Mouse (Mus musculus) CH12.LX (cell line): ENCODE measurements around the gene Tfdp1. TPM values are rescaled to one million over a fixed set of nuclear protein-coding genes. Genes with fewer than 3 reads are reported as not detected.

Experiments used
- DNase-seq: peaks from one replicate; pipeline ENCODE4 v3.0.0-alpha.2; 2013; ENCODE audit errors: extremely low read depth
- H3K27ac ChIP-seq: 2 replicates; pipeline ENCODE4 v1.5.1; 2012; ENCODE audit warnings: low read depth, mild to moderate bottlenecking, control low read depth, moderate library complexity; ENCODE audit not compliant: insufficient read depth
- H3K27me3 ChIP-seq: replicated peaks from 2 replicates; pipeline ENCODE3; 2012; ENCODE audit warnings: inconsistent platforms
- H3K36me3 ChIP-seq, 2 experiments: replicated peaks in 1 of 2; 2 replicates each; pipeline versions ENCODE3 to v1.6.1; 2012; ENCODE audit warnings: inconsistent platforms in 1 of 2, low read length in 1 of 2, mild to moderate bottlenecking in 1 of 2, mixed read lengths in 1 of 2, moderate library complexity in 1 of 2; ENCODE audit not compliant: control insufficient read depth in 1 of 2, insufficient read depth in 1 of 2
- H3K4me1 ChIP-seq, 2 experiments: 2 replicates each; pipeline ENCODE4 v1.6.1; 2012; ENCODE audit warnings: inconsistent platforms in 1 of 2, moderate library complexity in 1 of 2; ENCODE audit not compliant: insufficient read depth in 2 of 2, control insufficient read depth in 1 of 2
- H3K4me2 ChIP-seq: 2 replicates; pipeline ENCODE4 v1.6.1; 2012; ENCODE audit warnings: low read depth, mild to moderate bottlenecking, control low read depth; ENCODE audit not compliant: poor library complexity, insufficient read depth, severe bottlenecking
- H3K4me3 ChIP-seq, 3 experiments: fragments of 150-350 bp in 1 of 3; sonication (generic) in 1 of 3; replicated peaks in 1 of 3; 2 replicates each; pipeline versions ENCODE3 to v1.5.1; 2011 to 2012; ENCODE audit warnings: low read depth in 2 of 3, low read length in 2 of 3, mild to moderate bottlenecking in 2 of 3, moderate library complexity in 2 of 3, control low read depth in 1 of 3, improper control_type of control experiment in 1 of 3, inconsistent platforms in 1 of 3, mixed read lengths in 1 of 3; ENCODE audit not compliant: poor library complexity in 1 of 3
- H3K79me2 ChIP-seq: replicated peaks from 2 replicates; pipeline ENCODE4 v1.6.1; 2012; ENCODE audit warnings: mild to moderate bottlenecking, moderate library complexity; ENCODE audit not compliant: control insufficient read depth, poor library complexity, insufficient read depth, severe bottlenecking; ENCODE audit errors: extremely low read depth
- H3K9ac ChIP-seq: 2 replicates; pipeline ENCODE4 v1.6.1; 2012; ENCODE audit warnings: low read depth, mild to moderate bottlenecking, control low read depth, moderate library complexity; ENCODE audit not compliant: insufficient read depth
- H3K9me3 ChIP-seq: replicated peaks from 2 replicates; pipeline ENCODE3; 2012; ENCODE audit warnings: low read length, inconsistent platforms, mixed read lengths
- CHD2 ChIP-seq: IDR thresholded peaks from 2 replicates; pipeline ENCODE4 v1.6.1; 2011; ENCODE audit warnings: low read length, improper control_type of control experiment
- ELF1 ChIP-seq: IDR thresholded peaks from 2 replicates; pipeline ENCODE4 v1.6.1; 2014; ENCODE audit warnings: low read depth, mild to moderate bottlenecking, inconsistent platforms, low read length, improper control_type of control experiment
- GABPA ChIP-seq: IDR thresholded peaks from 2 replicates; pipeline ENCODE4 v1.6.1; 2012; ENCODE audit warnings: low read depth, low read length, improper control_type of control experiment, inconsistent platforms; ENCODE audit not compliant: insufficient replicate concordance
- IRF4 ChIP-seq: IDR thresholded peaks from 2 replicates; pipeline ENCODE4 v1.6.1; 2014; ENCODE audit warnings: low read depth, mild to moderate bottlenecking, inconsistent platforms, low read length, improper control_type of control experiment
- JUN ChIP-seq: IDR thresholded peaks from 2 replicates; pipeline ENCODE4 v1.6.1; 2011; ENCODE audit warnings: low read depth, mild to moderate bottlenecking, low read length, improper control_type of control experiment, moderate library complexity; ENCODE audit not compliant: insufficient read depth
- MAX ChIP-seq: IDR thresholded peaks from 2 replicates; pipeline ENCODE4 v1.6.1; 2011; ENCODE audit warnings: low read length, improper control_type of control experiment
- MEF2A ChIP-seq: IDR thresholded peaks from 2 replicates; pipeline ENCODE4 v1.6.1; 2014; ENCODE audit warnings: low read depth, mild to moderate bottlenecking, inconsistent platforms, low read length, improper control_type of control experiment, borderline replicate concordance
- MYC ChIP-seq: IDR thresholded peaks from 2 replicates; pipeline ENCODE4 v1.6.1; 2011; ENCODE audit warnings: low read depth, mild to moderate bottlenecking, improper control_type of control experiment, low read length
- NELFE ChIP-seq: IDR thresholded peaks from 2 replicates; pipeline ENCODE4 v1.6.1; 2011; ENCODE audit warnings: low read depth, low read length, improper control_type of control experiment
- NRF1 ChIP-seq: IDR thresholded peaks from 2 replicates; pipeline ENCODE4 v1.6.1; 2014; ENCODE audit warnings: low read depth, mild to moderate bottlenecking, inconsistent platforms, low read length, improper control_type of control experiment, moderate library complexity
- POLR2A ChIP-seq: IDR thresholded peaks from 2 replicates; pipeline ENCODE4 v1.6.1; 2011; ENCODE audit warnings: low read depth, mild to moderate bottlenecking, improper control_type of control experiment, low read length
- SIN3A ChIP-seq: IDR thresholded peaks from 2 replicates; pipeline ENCODE4 v1.6.1; 2012; ENCODE audit warnings: low read length, improper control_type of control experiment, inconsistent platforms
- SMC3 ChIP-seq: IDR thresholded peaks from 2 replicates; pipeline ENCODE4 v1.6.1; 2011; ENCODE audit warnings: low read depth, low read length, improper control_type of control experiment
- USF1 ChIP-seq: IDR thresholded peaks from 2 replicates; pipeline ENCODE4 v1.6.1; 2014; ENCODE audit warnings: low read depth, mild to moderate bottlenecking, inconsistent platforms, low read length, improper control_type of control experiment
- USF2 ChIP-seq: conservative IDR thresholded peaks from 2 replicates; pipeline ENCODE4 v1.6.1; 2011; ENCODE audit warnings: low read depth, low read length, improper control_type of control experiment
- ZKSCAN1 ChIP-seq: IDR thresholded peaks from 2 replicates; pipeline ENCODE4 v1.6.1; 2012; ENCODE audit warnings: low read depth, inconsistent platforms, low read length, improper control_type of control experiment, borderline replicate concordance
- ZMIZ1 ChIP-seq: IDR thresholded peaks from 2 replicates; pipeline ENCODE4 v1.6.1; 2012; ENCODE audit warnings: low read depth, mild to moderate bottlenecking, inconsistent platforms, low read length, improper control_type of control experiment
- ZNF384 ChIP-seq: IDR thresholded peaks from 2 replicates; pipeline ENCODE4 v1.6.1; 2012; ENCODE audit warnings: low read depth, low read length, improper control_type of control experiment, inconsistent platforms
- dilution Hi-C: fragments of 300-500 bp; cut with MboI; formaldehyde crosslinking; loops from 2 replicates; pipeline ENCODE4 v1.14.3; 2020; ENCODE audit warnings: low sequenced_read_pairs; ENCODE audit not compliant: extremely low pct_unique_long_range_greater_than_20kb, extremely low pct_ligation_motif_present
- in situ Hi-C: fragments of 300-500 bp; cut with MboI; formaldehyde crosslinking; loops from 3 replicates; pipeline ENCODE4 v1.14.3; 2019; ENCODE audit warnings: low sequenced_read_pairs, low pct_ligation_motif_present, low pct_unique_long_range_greater_than_20kb, mixed read lengths
- polyA plus RNA-seq: library from polyadenylated mRNA; unstranded; fragments of >175 nt; gene quantifications from 2 replicates; pipeline ENCODE4 v1.2.1, GENCODE M21; 2012; ENCODE audit warnings: low read depth; ENCODE audit not compliant: insufficient read length
- total RNA-seq, 2 experiments: library from RNA; depleted of rRNA; stranded (reverse); fragments of 300-350 nt in 1 of 2; fragments of >200 nt in 1 of 2; gene quantifications; 2 replicates each; pipeline ENCODE4 v1.2.3; 2012 to 2014

Gene Tfdp1
- total and polyA plus RNA-seq, 3 experiments: 189 to 338 (median 301) TPM

DNA sequence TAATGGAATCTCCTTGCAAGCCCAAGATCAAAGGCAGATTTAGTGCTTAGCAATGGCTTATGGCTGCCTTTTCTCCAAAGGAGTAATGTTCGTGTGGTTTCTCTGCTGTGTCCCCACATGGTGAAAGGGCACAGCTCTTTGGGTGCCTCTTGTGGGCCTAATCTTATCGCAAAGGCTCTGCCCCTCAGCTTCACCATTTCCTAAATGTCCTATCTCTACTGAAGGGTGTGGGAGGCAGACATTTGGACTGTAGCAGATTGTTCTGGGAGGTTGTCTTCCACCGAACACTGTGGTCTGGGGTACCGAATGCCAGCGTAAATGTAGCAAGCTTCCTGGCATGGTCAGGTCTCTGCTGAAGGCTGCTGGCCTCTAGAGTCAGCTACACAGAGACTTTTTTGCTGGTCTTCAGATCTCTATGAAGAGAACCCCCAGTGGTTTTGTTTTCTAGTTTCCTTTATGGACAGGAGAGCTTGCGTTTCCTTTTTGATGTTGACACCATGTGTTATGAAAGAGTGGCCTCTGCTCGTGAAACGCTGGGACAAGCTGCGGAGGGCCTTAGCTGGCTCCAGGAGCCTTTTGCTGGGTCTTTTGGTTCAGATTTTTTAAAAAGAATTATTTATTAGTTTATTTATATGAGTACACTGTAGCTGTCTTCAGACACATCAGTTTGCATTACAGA is 14.7 kb downstream of the Tfdp1 start:
- no peak overlapping the region for H3K4me2 ChIP-seq
- dilution Hi-C loops: no loop called here
- DNase-seq: no peak
- H3K4me1 ChIP-seq: peaks cover 33 to 60% of the 10 kb centered on the region in 2 experiments
- H3K9ac ChIP-seq: no peak overlapping the region
- in situ Hi-C loops: no loop called here
- H3K27me3 ChIP-seq: no peaks in the 10 kb centered on the region
- no peak overlapping the region for H3K27ac ChIP-seq
- no peaks in the 10 kb centered on the region for H3K9me3 ChIP-seq
- H3K36me3 ChIP-seq: peaks cover 94 to 99% of the 10 kb centered on the region in 2 experiments
- H3K79me2 ChIP-seq: peaks cover 81% of the 10 kb centered on the region
- no peak overlapping the region for H3K4me3 ChIP-seq
- no peak for TF ChIP-seq ZNF384
- TF ChIP-seq NRF1: no peak
- no peak for TF ChIP-seq MAX
- TF ChIP-seq ZKSCAN1: no peak
- no peak for TF ChIP-seq SMC3
- TF ChIP-seq IRF4: no peak

GRCm38 (mm10) chr8:13353883-13354282 is 15.3 kb downstream of the Tfdp1 start:
- DNase-seq: no peak
- H3K27ac ChIP-seq: no peak overlapping the region
- H3K9ac ChIP-seq: no peak overlapping the region
- H3K4me3 ChIP-seq: no peak overlapping the region
- TF ChIP-seq ZKSCAN1: no peak
- TF ChIP-seq NELFE: no peak
- no peak for TF ChIP-seq ZMIZ1
- no peak for TF ChIP-seq CHD2
- TF ChIP-seq IRF4: no peak
- TF ChIP-seq GABPA: no peak
- TF ChIP-seq JUN: no peak
- no peak for TF ChIP-seq ELF1
- TF ChIP-seq MAX: no peak
- TF ChIP-seq SIN3A: no peak
- no peak for TF ChIP-seq MYC
- TF ChIP-seq MEF2A: no peak
- no peak for TF ChIP-seq USF1
- no peak for TF ChIP-seq ZNF384
- TF ChIP-seq POLR2A: no peak
- no peak for TF ChIP-seq USF2
- no peak overlapping the region for H3K4me2 ChIP-seq
- H3K27me3 ChIP-seq: no peaks in the 10 kb centered on the region
- dilution Hi-C loops: no loop called here
- H3K9me3 ChIP-seq: no peaks in the 10 kb centered on the region
- peaks cover 81% of the 10 kb centered on the region for H3K79me2 ChIP-seq
- peaks cover 94 to 99% of the 10 kb centered on the region in 2 experiments for H3K36me3 ChIP-seq
- H3K4me1 ChIP-seq: peaks cover 27 to 54% of the 10 kb centered on the region in 2 experiments
- in situ Hi-C loops: no loop called here
